Mouse (Mus musculus): ENCODE measurements around the gene Gpr37. TPM values are rescaled to one million over a fixed set of nuclear protein-coding genes. Genes with fewer than 3 reads are reported as not detected.

Gene Gpr37
- polyA plus RNA-seq (2014; fragmentation: Nextera tagmentation; extraction: Ambion mirVana): 4.1 and 4.6 TPM in 2 replicates

DNA sequence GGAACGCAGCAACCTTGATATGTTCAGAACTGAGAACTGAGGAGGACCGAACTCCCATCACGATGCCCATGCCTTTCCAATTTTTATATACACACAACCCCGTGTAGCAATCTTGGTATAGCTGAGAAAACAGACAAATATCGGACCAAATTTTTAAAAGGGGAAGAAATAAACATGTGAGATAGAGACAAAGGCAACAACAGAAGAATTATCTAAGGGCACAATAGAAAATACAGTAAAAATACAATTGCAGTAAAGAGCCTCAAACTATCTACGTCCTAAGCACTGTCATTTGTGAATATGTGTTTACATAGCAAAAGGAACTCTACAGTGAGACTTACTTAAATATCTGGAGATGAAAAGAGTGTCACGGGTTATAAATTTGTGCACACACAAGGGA lies at the start of gene Gpr37:
Gene Gpr37, minus strand, starts transcription at position 101 of the 400 bp plus-strand sequence.
- H3K27me3 ChIP-seq (ENCODE audit: control insufficient read depth, insufficient read depth, low read length): peaks cover 12% of the 10 kb centered on the region
- 38% methylated on average over 7 of the region's 7 CpGs for WGBS
- H3K4me2 ChIP-seq (ENCODE audit: low read depth): peak within 1 kb of the TSS; percentile 92
- no peaks in the 10 kb centered on the region for H3K9me3 ChIP-seq (ENCODE audit: control insufficient read depth, low read length)
- H3K27ac ChIP-seq (ENCODE audit: low read depth, low read length): 0 out of 2 replicates have a peak within 1 kb of the TSS, but pooled peaks have one; percentile 50
- peak within 1 kb of the TSS; percentile 54 for H3K4me3 ChIP-seq (ENCODE audit: low read depth, low read length)
- ATAC-seq (ENCODE audit: insufficient read depth, low FRiP score, low TSS enrichment): 0 out of 2 replicates have a peak, but pooled peaks have one; percentile 8
- no peaks in the 10 kb centered on the region for H3K36me3 ChIP-seq (ENCODE audit: control insufficient read depth, insufficient read depth, low read length)
- peak within 1 kb of the TSS; percentile 58 for H3K9ac ChIP-seq (ENCODE audit: low read length)
- H3K4me1 ChIP-seq (ENCODE audit: control insufficient read depth, insufficient read depth, low read length): no peaks in the 10 kb centered on the region
- DNase-seq (ENCODE audit: low spot score): no peak

DNA sequence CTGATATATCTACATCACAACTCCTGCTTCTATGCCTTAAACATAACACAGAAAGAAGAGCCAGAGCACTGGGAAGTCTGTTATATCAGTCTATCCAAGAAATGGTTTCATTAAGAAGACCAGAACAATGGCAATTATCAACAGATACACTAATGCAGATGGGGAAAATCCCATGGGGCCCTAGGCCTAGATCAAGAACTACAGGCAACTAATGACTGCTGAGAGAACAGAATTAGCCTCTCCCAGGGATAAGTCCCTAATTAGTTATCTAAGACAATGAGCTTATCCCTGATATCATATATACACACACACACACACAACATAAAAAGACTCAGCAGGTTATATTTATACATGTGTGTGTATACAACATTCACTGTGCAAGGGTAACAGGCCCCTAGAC lies 46.0 kb upstream of the Gpr37 start:
- DNase-seq (ENCODE audit: low spot score) (no peak), ATAC-seq (ENCODE audit: insufficient read depth, low FRiP score, low TSS enrichment) (no peak)
- no peaks in the 10 kb centered on the region for H3K27me3 ChIP-seq (ENCODE audit: control insufficient read depth, insufficient read depth, low read length)
- H3K9ac ChIP-seq (ENCODE audit: low read length): no peak overlapping the region
- H3K4me3 ChIP-seq (ENCODE audit: low read depth, low read length): no peak overlapping the region
- H3K4me2 ChIP-seq (ENCODE audit: low read depth): no peak overlapping the region
- H3K36me3 ChIP-seq (ENCODE audit: control insufficient read depth, insufficient read depth, low read length): no peaks in the 10 kb centered on the region
- no peaks in the 10 kb centered on the region for H3K4me1 ChIP-seq (ENCODE audit: control insufficient read depth, insufficient read depth, low read length)
- no peak overlapping the region for H3K27ac ChIP-seq (ENCODE audit: low read depth, low read length)
- H3K9me3 ChIP-seq (ENCODE audit: control insufficient read depth, low read length): no peaks in the 10 kb centered on the region

GRCm38 (mm10) chr6:25726560-25726959 lies 36.0 kb upstream of the Gpr37 start:
- Histone ChIP-seq H3K27me3 (ENCODE audit: control insufficient read depth, insufficient read depth, low read length) (no peaks in the 10 kb centered on the region), H3K9ac (ENCODE audit: low read length) (no peak overlapping the region), H3K27ac (ENCODE audit: low read depth, low read length) (no peak overlapping the region), H3K9me3 (ENCODE audit: control insufficient read depth, low read length) (no peaks in the 10 kb centered on the region), H3K4me1 (ENCODE audit: control insufficient read depth, insufficient read depth, low read length) (no peaks in the 10 kb centered on the region), H3K36me3 (ENCODE audit: control insufficient read depth, insufficient read depth, low read length) (no peaks in the 10 kb centered on the region), H3K4me3 (ENCODE audit: low read depth, low read length) (no peak overlapping the region), H3K4me2 (ENCODE audit: low read depth) (no peak overlapping the region)
- WGBS: 77% methylated on average over 1 of the region's 1 CpGs
- ATAC-seq (ENCODE audit: insufficient read depth, low FRiP score, low TSS enrichment): no peak
- DNase-seq (ENCODE audit: low spot score): no peak

GRCm38 (mm10) chr6:25710601-25711000 lies 20.1 kb upstream of the Gpr37 start:
- no peaks in the 10 kb centered on the region for H3K27me3 ChIP-seq (ENCODE audit: control insufficient read depth, insufficient read depth, low read length)
- H3K36me3 ChIP-seq (ENCODE audit: control insufficient read depth, insufficient read depth, low read length): no peaks in the 10 kb centered on the region
- 24% methylated on average over 2 of the region's 2 CpGs for WGBS
- no peak overlapping the region for H3K4me2 ChIP-seq (ENCODE audit: low read depth)
- no peak overlapping the region for H3K9ac ChIP-seq (ENCODE audit: low read length)
- H3K9me3 ChIP-seq (ENCODE audit: control insufficient read depth, low read length): no peaks in the 10 kb centered on the region
- no peaks in the 10 kb centered on the region for H3K4me1 ChIP-seq (ENCODE audit: control insufficient read depth, insufficient read depth, low read length)
- no peak overlapping the region for H3K4me3 ChIP-seq (ENCODE audit: low read depth, low read length)
- H3K27ac ChIP-seq (ENCODE audit: low read depth, low read length): no peak overlapping the region
- ATAC-seq (ENCODE audit: insufficient read depth, low FRiP score, low TSS enrichment) (no peak), DNase-seq (ENCODE audit: low spot score) (no peak)

DNA sequence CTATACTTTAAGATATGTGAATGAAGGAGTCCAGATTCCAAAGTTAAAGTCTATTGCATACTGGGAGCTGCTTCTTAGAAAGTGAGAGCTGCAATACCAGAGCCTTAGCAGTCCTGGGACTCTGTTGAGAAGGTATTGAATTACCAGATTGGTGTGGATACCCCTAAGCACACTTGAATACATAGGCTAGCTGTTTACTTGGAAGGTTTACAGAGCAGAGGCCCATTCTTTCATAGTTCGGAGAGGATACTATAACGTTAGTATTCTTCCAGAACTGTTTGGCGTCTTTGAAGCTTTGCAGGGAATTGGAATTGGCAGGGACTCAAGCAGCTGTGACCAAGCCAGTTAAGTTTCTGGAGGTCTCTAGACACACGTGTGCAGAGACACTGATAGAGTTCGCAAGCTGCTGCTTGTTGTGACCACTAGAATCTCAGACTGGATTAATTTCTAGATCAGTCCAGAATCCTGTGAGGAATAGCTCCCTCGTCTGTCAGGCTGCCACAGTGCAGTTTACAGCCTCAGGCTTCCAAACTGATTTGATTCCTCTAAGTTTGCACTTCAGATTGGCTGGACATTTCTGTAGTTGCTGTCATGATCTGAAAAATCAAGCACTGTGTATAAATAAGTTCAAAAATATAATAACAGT lies 18.8 kb upstream of the Gpr37 start:
- no peaks in the 10 kb centered on the region for H3K9me3 ChIP-seq (ENCODE audit: control insufficient read depth, low read length)
- 62% methylated on average over 6 of the region's 6 CpGs for WGBS
- H3K4me2 ChIP-seq (ENCODE audit: low read depth): no peak overlapping the region
- no peaks in the 10 kb centered on the region for H3K4me1 ChIP-seq (ENCODE audit: control insufficient read depth, insufficient read depth, low read length)
- no peak for ATAC-seq (ENCODE audit: insufficient read depth, low FRiP score, low TSS enrichment)
- H3K36me3 ChIP-seq (ENCODE audit: control insufficient read depth, insufficient read depth, low read length): no peaks in the 10 kb centered on the region
- no peak overlapping the region for H3K27ac ChIP-seq (ENCODE audit: low read depth, low read length)
- no peak overlapping the region for H3K4me3 ChIP-seq (ENCODE audit: low read depth, low read length)
- H3K9ac ChIP-seq (ENCODE audit: low read length): no peak overlapping the region
- DNase-seq (ENCODE audit: low spot score): peak; percentile 35
- H3K27me3 ChIP-seq (ENCODE audit: control insufficient read depth, insufficient read depth, low read length): no peaks in the 10 kb centered on the region

- 57% methylated on average over 2 of the region's 2 CpGs for WGBS
- Histone ChIP-seq H3K27ac (ENCODE audit: low read depth, low read length) (no peak overlapping the region), H3K27me3 (ENCODE audit: control insufficient read depth, insufficient read depth, low read length) (no peaks in the 10 kb centered on the region), H3K9ac (ENCODE audit: low read length) (no peak overlapping the region), H3K4me1 (ENCODE audit: control insufficient read depth, insufficient read depth, low read length) (no peaks in the 10 kb centered on the region), H3K4me3 (ENCODE audit: low read depth, low read length) (no peak overlapping the region), H3K9me3 (ENCODE audit: control insufficient read depth, low read length) (no peaks in the 10 kb centered on the region), H3K36me3 (ENCODE audit: control insufficient read depth, insufficient read depth, low read length) (no peaks in the 10 kb centered on the region), H3K4me2 (ENCODE audit: low read depth) (no peak overlapping the region)
- ATAC-seq (ENCODE audit: insufficient read depth, low FRiP score, low TSS enrichment): no peak
- DNase-seq (ENCODE audit: low spot score): no peak
Measured at GRCm38 (mm10) chr6:25699956-25700355, 9.4 kb upstream of the Gpr37 start.

DNA sequence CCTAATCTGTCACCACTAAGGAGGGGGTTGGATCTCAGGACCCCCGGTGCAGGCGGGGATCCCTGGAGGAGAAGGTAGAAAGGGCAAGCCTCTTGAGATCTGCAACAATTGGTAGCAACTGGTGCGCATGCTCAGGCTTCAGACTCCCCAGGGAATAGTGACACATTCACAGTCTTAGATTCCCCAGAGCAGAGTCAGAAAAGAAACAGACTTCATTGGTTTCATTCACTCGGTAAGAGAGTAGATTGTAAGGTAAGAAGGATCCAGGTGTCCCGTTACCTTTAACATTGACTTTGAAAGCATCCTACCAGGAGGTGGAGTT lies 284 bp downstream of the Gpr37 start:
- Histone ChIP-seq H3K9ac (ENCODE audit: low read length) (peak overlapping the region; percentile 58), H3K4me2 (ENCODE audit: low read depth) (peak overlapping the region; percentile 92), H3K36me3 (ENCODE audit: control insufficient read depth, insufficient read depth, low read length) (no peaks in the 10 kb centered on the region), H3K4me3 (ENCODE audit: low read depth, low read length) (peak overlapping the region; percentile 54), H3K27ac (ENCODE audit: low read depth, low read length) (no peak overlapping the region), H3K27me3 (ENCODE audit: control insufficient read depth, insufficient read depth, low read length) (peaks cover 12% of the 10 kb centered on the region), H3K4me1 (ENCODE audit: control insufficient read depth, insufficient read depth, low read length) (no peaks in the 10 kb centered on the region), H3K9me3 (ENCODE audit: control insufficient read depth, low read length) (no peaks in the 10 kb centered on the region)
- under 1% methylated on average over 5 of the region's 5 CpGs for WGBS
- ATAC-seq (ENCODE audit: insufficient read depth, low FRiP score, low TSS enrichment): peak; percentile 49
- DNase-seq (ENCODE audit: low spot score): no peak

DNA sequence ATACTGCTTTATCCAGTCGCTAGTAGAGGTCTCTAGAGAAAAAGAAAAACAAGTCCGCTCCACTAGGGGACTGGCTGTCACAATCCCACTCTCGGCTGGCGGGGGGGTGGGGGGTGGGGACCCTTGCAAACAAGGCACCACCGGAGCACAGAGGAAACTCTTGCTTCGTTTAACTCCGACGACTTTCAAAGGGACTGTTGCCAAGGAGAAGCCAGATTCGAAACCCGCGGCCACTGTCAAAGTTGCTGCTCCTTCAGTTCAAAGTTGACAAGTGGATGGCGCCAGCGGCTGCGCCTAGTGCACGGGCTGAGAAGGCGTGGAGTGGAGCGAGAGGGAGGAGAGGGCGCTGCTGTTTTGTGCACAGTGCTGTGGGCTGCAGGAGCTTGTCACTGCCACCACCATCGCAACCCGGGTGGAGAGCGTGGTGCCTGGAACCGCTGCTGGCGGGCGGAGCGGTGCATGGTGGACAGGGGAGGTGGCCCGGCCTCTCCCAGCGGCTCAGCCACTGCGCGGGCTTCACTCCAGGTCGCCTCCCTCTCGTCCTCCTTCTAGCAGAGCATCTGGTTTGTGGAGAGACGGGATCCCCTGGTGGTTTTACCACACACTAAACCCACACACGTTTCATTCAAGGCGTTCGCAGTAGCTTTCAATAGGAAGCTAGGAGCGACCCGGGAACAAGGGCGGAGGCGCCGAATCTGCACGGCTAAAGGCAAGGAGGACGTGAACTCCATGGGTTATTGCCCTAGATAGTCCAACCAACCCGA lies 827 bp downstream of the Gpr37 start:
- Histone ChIP-seq H3K27ac (ENCODE audit: low read depth, low read length) (0 out of 2 replicates have a peak overlapping the region, but pooled peaks have one; percentile 50), H3K36me3 (ENCODE audit: control insufficient read depth, insufficient read depth, low read length) (no peaks in the 10 kb centered on the region), H3K4me2 (ENCODE audit: low read depth) (peak overlapping the region; percentile 92), H3K4me1 (ENCODE audit: control insufficient read depth, insufficient read depth, low read length) (no peaks in the 10 kb centered on the region), H3K9me3 (ENCODE audit: control insufficient read depth, low read length) (no peaks in the 10 kb centered on the region), H3K9ac (ENCODE audit: low read length) (peak overlapping the region; percentile 58), H3K4me3 (ENCODE audit: low read depth, low read length) (peak overlapping the region; percentile 54), H3K27me3 (ENCODE audit: control insufficient read depth, insufficient read depth, low read length) (peaks cover 12% of the 10 kb centered on the region)
- DNase-seq (ENCODE audit: low spot score): peak; percentile 71
- WGBS: under 1% methylated on average over 41 of the region's 43 CpGs
- peak; percentile 72 for ATAC-seq (ENCODE audit: insufficient read depth, low FRiP score, low TSS enrichment)

Data from neural tube, embryonic 11.5 days (tissue).